Mouse (Mus musculus) erythroblast, embryonic 14.5 days (primary cell): Measurements from ENCODE around the gene Dlg2.

ENCODE experiments used
- GATA1 ChIP-seq: IDR thresholded peaks from 2 replicates; pipeline ENCODE4 v1.6.1; 2012; ENCODE audit warnings: low read length, inconsistent platforms, mixed read lengths
- TAL1 ChIP-seq: IDR thresholded peaks from 3 replicates; pipeline ENCODE4 v1.6.1; 2012; ENCODE audit warnings: low read length, inconsistent platforms, mixed read lengths

GRCm38 (mm10) chr7:91784617-91785016 lies 1308.1 kb downstream of the Dlg2 start:
- TF ChIP-seq GATA1 (no peak), TAL1 (no peak)
